Mouse (Mus musculus): ENCODE data around the gene Tmem91.

- TF ChIP-seq CTCF (conservative IDR thresholded peaks at IDR 0.05; ENCODE audit: insufficient read depth, insufficient read length, low read depth, low read length) (no peak), POLR2A (IDR thresholded peaks at IDR 0.05; ENCODE audit: low read depth, low read length) (no peak)
Measured at GRCm38 (mm10) chr7:25681341-25682231, 6.6 kb upstream of the Tmem91 start.
